Mouse (Mus musculus) left cerebral cortex, adult 11 months (tissue): ENCODE measurements around the gene Nadk.

Experiments used
- DNase-seq: peaks from one replicate; pipeline ENCODE4 v3.0.0; 2022; ENCODE audit warnings: low spot score

Gene Nadk

GRCm38 (mm10) chr4:155561661-155562442 lies at the start of gene Nadk:
Nadk (plus strand) TSS chr4:155562378.
- no peak for DNase-seq

GRCm38 (mm10) chr4:155514810-155515209 lies 47.4 kb upstream of the Nadk start:
- DNase-seq = no peak

DNA sequence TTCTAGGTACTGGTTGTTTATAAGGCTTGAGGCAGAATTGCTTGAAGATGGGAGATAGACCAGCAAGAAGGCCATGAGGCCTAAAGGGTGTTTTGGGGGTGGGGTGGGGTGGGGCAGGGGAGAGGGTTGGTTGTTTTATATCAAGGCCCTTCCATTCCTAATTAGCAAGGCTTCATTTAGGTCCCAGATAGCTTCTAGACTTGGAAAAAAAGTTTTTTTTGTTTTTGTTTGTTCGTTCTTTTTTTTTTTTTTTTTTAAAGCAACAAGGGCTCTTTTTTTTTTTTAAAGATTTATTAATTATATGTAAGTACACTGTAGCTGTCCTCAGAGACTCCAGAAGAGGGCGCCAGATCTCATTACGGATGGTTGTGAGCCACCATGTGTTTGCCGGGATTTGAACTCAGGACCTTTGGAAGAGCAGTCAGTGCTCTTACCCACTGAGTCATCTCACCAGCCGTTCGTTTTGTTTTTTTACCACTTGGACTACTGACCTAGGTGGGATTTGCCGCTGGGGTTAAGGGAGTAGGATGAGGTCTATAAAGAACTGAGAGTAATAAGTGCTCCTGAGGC lies 44.1 kb upstream of the Nadk start:
- DNase-seq = no peak

GRCm38 (mm10) chr4:155522327-155522726 lies 39.9 kb upstream of the Nadk start:
- DNase-seq = no peak

DNA sequence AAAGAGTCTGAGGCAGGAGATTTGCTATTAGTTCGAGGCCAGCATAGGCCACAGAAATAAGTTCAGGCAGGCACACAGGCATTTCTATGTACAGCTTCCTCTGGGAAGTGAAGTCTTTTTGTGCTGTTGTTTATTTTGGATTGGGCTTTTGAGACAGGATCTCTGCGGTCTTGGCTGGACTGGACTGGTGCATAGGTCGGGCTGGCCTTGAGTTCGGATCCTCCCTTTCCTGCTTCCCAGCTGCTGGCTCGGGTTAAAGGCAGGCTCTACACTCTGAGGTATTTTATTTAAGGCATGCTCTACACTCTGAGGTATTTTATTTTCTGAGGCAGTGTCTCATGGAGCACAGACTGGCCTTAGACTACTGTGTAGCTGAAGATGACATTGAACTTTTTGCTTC lies 36.4 kb upstream of the Nadk start:
- no peak for DNase-seq

DNA sequence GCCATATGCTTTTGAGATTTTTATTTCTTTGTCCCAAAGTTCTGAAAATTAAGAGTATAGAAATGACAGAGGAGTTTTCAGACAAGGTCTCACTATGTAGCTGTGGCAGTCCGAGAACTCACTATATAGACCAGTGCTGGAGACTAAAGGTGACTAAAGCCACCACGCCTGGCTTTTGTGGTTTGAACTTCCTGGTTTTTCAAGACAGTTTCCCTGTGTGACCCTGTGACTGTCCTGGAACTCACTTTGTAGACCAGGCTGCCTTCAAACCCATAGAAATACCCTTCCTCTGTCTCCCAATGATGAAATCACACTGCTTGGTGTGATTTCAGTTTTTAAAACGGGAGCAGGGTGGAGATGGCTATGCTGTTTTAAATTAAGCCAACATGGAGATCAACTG lies 32.9 kb upstream of the Nadk start:
- DNase-seq = no peak

GRCm38 (mm10) chr4:155549993-155550392 lies 12.2 kb upstream of the Nadk start:
- DNase-seq = no peak

DNA sequence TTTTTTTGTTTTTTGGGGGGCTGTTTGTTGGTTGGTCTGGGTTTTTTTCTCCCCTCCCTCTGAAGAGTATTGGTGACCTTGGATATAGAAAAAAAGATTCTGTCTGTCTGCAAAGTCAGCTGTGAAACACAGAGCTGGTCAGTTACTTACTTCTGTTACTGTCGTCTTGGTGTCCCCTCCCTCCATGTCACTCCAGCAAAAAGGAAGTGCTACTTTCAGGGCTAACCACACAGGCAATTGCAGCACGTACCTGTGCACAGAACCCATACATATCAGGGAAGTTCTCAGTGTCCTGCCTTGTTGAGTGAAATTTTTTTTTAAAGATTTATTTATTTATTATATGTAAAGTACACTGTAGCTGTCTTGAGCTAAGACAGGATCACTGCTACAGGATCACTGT lies 11.7 kb upstream of the Nadk start:
- no peak for DNase-seq

- DNase-seq = no peak
Measured at GRCm38 (mm10) chr4:155551073-155551472, 11.1 kb upstream of the Nadk start.

- no peak for DNase-seq
Measured at GRCm38 (mm10) chr4:155552917-155553532, 9.2 kb upstream of the Nadk start.

DNA sequence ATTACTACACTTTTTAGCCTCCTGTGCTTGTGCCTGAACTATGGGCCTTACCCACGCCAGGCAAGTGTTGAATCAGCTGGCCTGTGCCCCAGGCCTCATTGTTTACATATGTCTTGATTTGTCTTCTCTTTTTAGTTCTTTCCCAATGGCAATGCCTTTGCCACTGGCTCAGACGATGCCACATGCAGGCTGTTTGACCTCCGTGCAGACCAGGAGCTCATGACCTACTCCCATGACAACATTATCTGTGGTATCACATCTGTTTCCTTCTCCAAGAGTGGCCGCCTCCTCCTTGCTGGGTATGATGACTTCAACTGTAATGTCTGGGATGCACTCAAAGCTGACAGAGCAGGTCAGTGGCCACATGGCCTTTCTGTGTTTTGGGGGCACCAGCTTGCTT lies 7.3 kb upstream of the Nadk start:
- DNase-seq = no peak

DNA sequence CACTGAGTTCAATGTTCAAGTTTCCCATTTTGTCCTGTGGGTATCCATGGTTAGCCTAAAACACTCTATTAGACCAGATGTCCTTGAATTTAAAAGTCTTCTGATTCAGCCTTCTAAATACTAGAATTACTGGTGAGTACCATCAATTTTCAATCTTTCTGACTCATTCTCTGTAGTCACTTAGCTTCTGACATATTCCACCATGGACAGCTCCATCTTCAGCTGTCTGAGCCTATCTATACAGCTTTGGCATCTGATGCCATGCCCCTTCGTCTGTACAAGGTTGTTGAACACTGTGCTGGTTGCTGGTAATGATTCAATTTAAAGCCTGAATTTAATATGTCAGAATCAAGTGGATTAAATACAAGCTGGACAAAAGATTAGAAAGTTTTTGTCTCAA lies 6.7 kb upstream of the Nadk start:
- no peak for DNase-seq

DNA sequence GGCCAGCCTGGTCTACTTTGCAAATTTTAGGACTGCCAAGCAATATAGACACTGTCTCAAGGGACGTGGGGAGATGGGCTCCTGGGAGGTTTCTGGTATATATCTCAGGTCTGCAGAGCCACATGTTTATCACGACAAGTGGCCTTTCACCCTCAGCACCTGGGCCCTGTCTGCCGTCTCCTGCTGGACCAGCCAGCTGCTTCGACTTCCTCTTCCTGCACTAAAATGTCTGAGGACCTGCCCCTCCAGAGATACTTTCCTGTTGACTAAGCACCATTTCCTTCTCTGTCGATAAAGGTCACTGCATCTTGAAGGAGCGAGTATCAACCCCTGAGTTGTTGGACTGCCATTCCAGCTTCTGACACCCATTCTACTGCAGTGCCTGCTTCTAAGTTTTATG lies 2.7 kb upstream of the Nadk start:
- no peak for DNase-seq

DNA sequence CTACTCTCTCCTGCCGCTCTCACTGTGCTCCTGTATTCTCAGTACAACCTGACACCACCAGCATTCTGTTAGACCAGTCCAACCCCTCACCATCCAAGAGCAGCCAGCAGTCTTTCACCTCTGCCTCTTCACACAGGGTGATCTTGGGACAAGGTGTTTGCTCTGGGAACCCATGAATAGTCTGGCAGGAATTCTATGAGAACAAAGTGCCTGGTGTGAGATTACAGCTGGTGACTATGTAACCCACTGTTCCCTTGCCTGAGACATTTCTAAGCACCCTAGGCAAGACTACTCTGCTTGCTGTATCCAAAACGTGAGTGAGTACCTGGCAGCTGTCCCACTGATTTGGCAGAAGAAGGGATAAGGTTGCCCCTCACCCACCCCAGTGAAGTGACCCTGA lies 1.2 kb upstream of the Nadk start:
- DNase-seq = no peak

DNA sequence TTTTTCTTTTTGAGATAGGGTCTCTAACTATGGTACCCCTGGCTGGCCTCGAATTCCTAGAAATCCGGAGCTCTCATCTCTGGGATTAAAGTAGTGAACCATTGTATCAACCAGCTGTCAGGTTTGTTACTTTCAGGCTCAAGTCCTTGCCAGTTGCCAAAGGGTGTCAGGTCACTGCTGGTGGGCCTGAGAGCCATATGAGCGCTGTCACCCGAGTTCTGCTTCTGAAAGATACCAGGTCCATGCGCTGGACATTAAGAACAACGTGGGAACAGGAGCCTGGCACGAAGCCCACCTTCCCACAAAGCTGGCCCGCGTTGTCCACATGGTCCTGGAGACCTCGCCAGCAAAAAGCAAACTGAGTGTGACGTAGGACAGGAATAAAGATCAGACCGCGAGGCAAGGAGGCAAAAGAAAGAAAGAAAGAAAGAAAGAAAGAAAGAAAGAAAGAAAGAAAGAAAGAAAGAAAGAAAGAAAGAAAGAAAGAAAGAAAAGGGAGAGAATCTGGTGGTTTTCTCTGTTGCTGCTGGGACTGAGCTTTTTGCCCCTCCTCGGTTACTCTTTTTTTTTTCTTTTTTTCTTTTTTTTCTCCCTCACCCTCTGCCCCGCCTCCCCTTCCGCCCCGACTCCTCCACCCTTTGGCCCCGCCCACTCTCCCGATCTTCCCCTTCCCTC lies 684 bp downstream of the Nadk start:
- peak; percentile 35 for DNase-seq

DNA sequence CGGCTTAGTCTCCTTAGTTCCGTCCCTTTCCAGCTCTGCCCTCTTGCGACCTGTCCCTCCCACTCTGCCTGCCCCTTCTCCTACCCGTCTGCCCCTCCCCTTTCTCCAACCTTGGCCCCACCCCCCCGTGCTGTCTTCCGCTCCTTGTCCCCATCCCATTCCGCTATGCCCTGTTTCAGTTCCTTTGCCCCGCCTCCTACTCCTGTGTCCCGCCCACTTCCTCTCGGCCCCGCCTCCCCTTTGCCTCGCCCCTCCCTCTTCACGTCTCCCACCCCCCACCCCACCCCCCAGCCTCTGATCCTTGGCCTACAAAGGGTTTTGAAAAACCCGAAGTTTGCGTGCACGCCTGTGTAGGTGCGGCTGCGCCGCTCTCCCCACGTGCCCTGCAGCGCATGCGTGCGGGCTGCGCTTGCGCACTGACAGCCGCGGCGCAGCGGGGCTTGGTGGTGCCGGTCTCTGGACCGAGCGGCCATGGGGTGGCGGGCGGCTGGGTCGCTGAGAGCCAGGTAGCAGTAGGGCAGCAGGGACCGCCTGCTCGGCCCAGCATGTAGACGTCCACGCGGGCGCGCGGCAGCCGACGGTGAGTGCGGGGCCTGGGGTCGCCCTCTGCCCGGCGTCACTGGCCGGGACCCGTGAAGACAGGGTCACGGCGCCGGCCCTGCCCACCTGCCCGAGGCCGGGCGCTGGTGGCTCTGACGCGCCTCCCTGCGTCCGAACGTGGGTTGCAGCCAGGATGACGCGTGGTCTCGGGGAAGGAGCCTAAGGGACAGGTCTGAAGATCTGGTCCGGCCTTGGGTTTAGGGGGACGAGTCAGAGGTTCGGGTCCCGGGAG lies 1.4 kb downstream of the Nadk start:
- DNase-seq = peak; percentile 90

GRCm38 (mm10) chr4:155564315-155565069 lies 2.3 kb downstream of the Nadk start:
- DNase-seq = no peak

- DNase-seq = no peak
Measured at GRCm38 (mm10) chr4:155566555-155566954, 4.4 kb downstream of the Nadk start.

- no peak for DNase-seq
Measured at GRCm38 (mm10) chr4:155568170-155568569, 6.0 kb downstream of the Nadk start.

DNA sequence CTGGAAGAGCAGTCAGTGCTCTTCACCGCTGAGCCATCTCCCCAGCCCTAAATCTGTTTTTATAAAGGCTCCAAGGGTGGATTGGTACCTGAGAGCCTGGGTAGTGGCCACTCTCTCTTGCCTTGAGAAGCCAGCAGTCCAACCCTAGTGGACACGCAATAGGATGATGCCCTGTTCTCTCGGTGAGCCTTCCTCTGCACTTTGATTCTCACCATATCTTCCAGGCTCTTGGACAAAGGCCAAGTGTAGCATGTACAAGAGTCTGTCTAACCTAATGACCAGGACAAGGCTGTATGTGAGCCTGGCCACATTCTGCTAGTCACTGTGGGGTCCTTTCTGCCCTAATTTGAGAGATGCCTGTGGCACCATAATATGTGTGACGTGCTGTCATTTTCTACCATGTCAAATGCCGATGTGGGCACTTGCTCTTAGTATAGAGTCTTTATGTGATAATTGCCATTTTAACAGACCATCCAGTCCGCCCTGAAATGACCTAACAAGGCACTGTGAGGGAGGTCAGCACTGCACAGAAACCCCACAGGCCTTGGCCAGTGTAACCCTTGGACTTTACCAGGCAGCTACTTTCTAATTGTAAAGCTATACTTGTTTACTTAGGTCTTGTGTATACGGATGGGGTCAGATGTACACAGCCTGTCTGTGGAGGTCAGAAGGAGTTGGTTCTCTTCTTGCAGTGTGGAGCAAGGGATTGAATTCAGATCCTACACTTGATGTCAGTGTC lies 6.6 kb downstream of the Nadk start:
- DNase-seq = no peak

DNA sequence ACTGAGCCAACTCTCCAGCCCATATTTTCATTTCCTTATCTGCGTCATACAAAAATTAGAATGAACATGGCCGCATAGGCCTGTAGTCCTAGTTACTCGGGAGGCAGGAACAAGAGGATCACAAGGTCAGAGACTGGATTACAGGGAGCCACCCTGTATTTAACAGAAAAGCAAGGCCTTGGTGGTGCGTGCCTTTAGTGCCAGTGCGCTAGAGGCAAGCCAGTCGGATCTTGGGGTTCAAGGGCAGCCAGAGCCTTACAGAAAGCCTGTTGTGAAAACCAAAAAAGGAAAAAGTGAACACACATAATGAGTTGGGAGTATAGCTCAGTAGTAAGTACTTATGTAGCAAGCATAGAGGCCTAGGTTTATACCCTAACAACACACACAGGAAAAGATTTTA lies 7.6 kb downstream of the Nadk start:
- no peak for DNase-seq
